Mouse (Mus musculus): Measurements from ENCODE around the gene Nhlrc4. TPM values are rescaled to one million over a fixed set of nuclear protein-coding genes. Genes with fewer than 3 reads are reported as not detected.

The Nhlrc4 gene
- total RNA-seq, 1 experiment from 2014 or later, result not detected

DNA sequence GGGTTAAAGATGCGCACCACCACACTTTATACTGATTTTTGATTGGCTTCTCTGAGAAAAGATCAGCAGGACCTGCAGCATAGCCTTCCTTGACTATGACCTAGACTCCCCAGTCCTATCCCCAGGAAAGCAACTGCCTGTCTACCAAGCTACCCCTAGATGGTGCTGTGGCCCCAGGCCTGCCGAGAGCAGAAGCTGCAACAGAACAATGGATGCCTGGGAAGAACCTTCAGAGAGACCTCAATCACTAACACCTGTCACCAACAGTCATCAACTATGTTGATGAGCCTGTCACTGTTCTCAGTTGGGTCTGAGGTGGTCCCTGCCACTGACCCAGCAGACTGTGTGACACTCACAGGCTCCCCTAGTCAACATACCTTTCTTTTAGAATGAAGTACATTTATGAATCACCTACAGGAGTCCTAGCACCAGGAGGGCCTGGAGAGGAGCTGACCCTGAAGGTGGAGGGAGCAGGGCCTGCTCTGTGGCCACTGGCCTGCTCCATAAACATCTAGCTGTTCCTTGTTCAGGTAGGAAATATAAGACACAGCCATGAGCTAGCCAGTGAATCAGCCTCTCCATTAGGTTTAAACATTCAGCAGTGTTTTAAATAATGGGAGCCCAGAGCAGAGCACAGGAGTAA is 50.7 kb downstream of the Nhlrc4 start:
- peak; percentile 92 for ATAC-seq (ENCODE audit: extremely low read depth, insufficient number of reproducible peaks, low FRiP score, poor library complexity, severe bottlenecking)

Other genes starting within 250 kb of the Nhlrc4 start
- gene Gng13, start 227.8 kb downstream of the Nhlrc4 start, total RNA-seq (2017), result not detected in 2 replicates
- gene Chtf18, start 217.5 kb downstream of the Nhlrc4 start, total RNA-seq (2017), result 1.5 and 2.3 TPM in 2 replicates
- 1.7 and 2.2 TPM in 2 replicates for gene Rpusd1, start 217.3 kb downstream of the Nhlrc4 start, total RNA-seq (2017)
- not detected in 2 replicates for gene Mslnl, start 208.9 kb downstream of the Nhlrc4 start, total RNA-seq (2017)
- gene Msln, start 190.6 kb downstream of the Nhlrc4 start, total RNA-seq (2017), result 1.6 TPM in 1 of 2 replicates, not detected in the other
- 36.2 and 41.3 TPM in 2 replicates for gene Narfl, start 171.2 kb downstream of the Nhlrc4 start, total RNA-seq (2017)
- 21.5 and 24.7 TPM in 2 replicates for gene Haghl, start 159.3 kb downstream of the Nhlrc4 start, total RNA-seq (2017)
- 0.25 TPM in 1 of 2 replicates, not detected in the other for gene Ccdc78, start 158.4 kb downstream of the Nhlrc4 start, total RNA-seq (2017)
- gene Fam173a, start 152.1 kb downstream of the Nhlrc4 start, total RNA-seq (2017), result 23.6 and 33.3 TPM in 2 replicates
- gene AC134908.4, start 149.3 kb downstream of the Nhlrc4 start, total RNA-seq (2017), result not detected in 2 replicates
- gene Metrn, start 147.8 kb downstream of the Nhlrc4 start, total RNA-seq (2017), result 3.5 and 4.4 TPM in 2 replicates
- gene Fbxl16, start 135.9 kb downstream of the Nhlrc4 start, total RNA-seq (2017), result not detected in 2 replicates
- 12.9 and 13.4 TPM in 2 replicates for gene Wdr24, start 121.3 kb downstream of the Nhlrc4 start, total RNA-seq (2017)
- 10.9 and 11.0 TPM in 2 replicates for gene Jmjd8, start 116.1 kb downstream of the Nhlrc4 start, total RNA-seq (2017)
- gene Stub1, start 111.6 kb downstream of the Nhlrc4 start, total RNA-seq (2017), result 74.8 and 79.7 TPM in 2 replicates
- 1.5 TPM in 1 of 2 replicates, not detected in the other for gene Rhbdl1, start 107.7 kb downstream of the Nhlrc4 start, total RNA-seq (2017)
- gene Gm20683, start 103.2 kb downstream of the Nhlrc4 start, total RNA-seq (2017), result 3.4 and 5.6 TPM in 2 replicates
- gene Rhot2, start 100.1 kb downstream of the Nhlrc4 start, total RNA-seq (2017), result 34.6 and 37.0 TPM in 2 replicates
- gene Wdr90, start 83.5 kb downstream of the Nhlrc4 start, total RNA-seq (2017), result 7.4 and 8.4 TPM in 2 replicates
- 1.2 TPM in 1 of 2 replicates, not detected in the other for gene Mcrip2, start 76.2 kb downstream of the Nhlrc4 start, total RNA-seq (2017)
- gene Mettl26, start 69.9 kb downstream of the Nhlrc4 start, total RNA-seq (2017), result 5.8 and 7.1 TPM in 2 replicates
- 2.0 and 3.0 TPM in 2 replicates for gene Wfikkn1, start 64.1 kb downstream of the Nhlrc4 start, total RNA-seq (2017)
- 6.5 and 7.8 TPM in 2 replicates for gene Rab40c, start 25.2 kb downstream of the Nhlrc4 start, total RNA-seq (2017)
- 23.3 and 28.6 TPM in 2 replicates for gene Pigq, start within 50 bp of the Nhlrc4 start, total RNA-seq (2017)
- not detected in 2 replicates for gene A930017K11Rik, start 7.6 kb upstream of the Nhlrc4 start, total RNA-seq (2017)
- 9.2 and 10.2 TPM in 2 replicates for gene Capn15, start 40.8 kb upstream of the Nhlrc4 start, total RNA-seq (2017)
- gene Rab11fip3, start 124.6 kb upstream of the Nhlrc4 start, total RNA-seq (2017), result 2.8 and 3.7 TPM in 2 replicates
- 5.0 and 5.5 TPM in 2 replicates for gene Decr2, start 145.4 kb upstream of the Nhlrc4 start, total RNA-seq (2017)
- 2.7 TPM in 1 of 2 replicates, not detected in the other for gene Nme4, start 150.6 kb upstream of the Nhlrc4 start, total RNA-seq (2017)
- gene Tmem8, start 168.3 kb upstream of the Nhlrc4 start, total RNA-seq (2017), result 15.5 and 17.3 TPM in 2 replicates
- 10.7 and 19.7 TPM in 2 replicates for gene Mrpl28, start 178.5 kb upstream of the Nhlrc4 start, total RNA-seq (2017)
- gene Axin1, start 193.7 kb upstream of the Nhlrc4 start, total RNA-seq (2017), result 152 and 244 TPM in 2 replicates